In the genomic region with DNA sequence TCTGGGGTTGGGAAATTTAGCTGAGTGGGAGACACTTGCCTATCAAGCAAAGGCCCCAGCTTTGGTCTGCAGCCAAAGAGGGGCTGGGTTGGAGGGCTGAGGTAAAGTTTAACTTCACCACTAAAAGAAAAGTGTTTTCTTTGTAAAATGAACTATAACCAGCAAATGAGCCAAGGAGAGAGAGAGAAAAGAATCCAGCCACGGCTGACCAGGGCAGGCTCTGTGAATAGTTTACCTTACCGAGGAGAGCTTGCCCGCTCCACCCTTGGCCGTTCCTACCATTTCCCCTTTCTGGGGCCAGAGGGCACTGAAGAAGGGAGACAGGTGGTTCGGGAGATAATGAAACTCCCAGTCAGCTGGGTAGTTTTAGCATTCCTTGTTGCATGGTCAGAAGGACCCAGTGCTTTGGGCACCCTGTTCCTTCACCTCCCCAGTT, we compare ENCODE assay signal across 8 mouse cellular contexts.
DNase-seq lines count a peak whose midpoint lies in the region; ATAC-seq and TF ChIP-seq lines count a peak whose summit lies in the region.

No protein-coding gene starts in this region.

- H3K36me3 ChIP-seq in heart, adult 2 months (ENCODE audit: control insufficient read depth, insufficient read depth, low read length) = peaks cover 43% of the 10 kb centered on the region
- H3K36me3 ChIP-seq in intestine, embryonic 15.5 days = no peaks in the 10 kb centered on the region
- 0 out of 2 replicates have a peak, but pooled peaks cover 4% of the 10 kb centered on the region for H3K36me3 ChIP-seq in liver, postnatal 0 days (replicated peaks; ENCODE audit: insufficient read depth, low read length)
- no peaks in the 10 kb centered on the region for H3K36me3 ChIP-seq in stomach, embryonic 16.5 days (ENCODE audit: control insufficient read depth, insufficient read depth, low read length)
- H3K36me3 ChIP-seq in midbrain, embryonic 14.5 days (ENCODE audit: control insufficient read depth, insufficient read depth, low read length) = no peaks in the 10 kb centered on the region

- peaks cover 8% of the 10 kb centered on the region for H3K79me2 ChIP-seq in heart, adult 2 months (replicated peaks; ENCODE audit: control insufficient read depth, insufficient read depth, low read length)

- H3K27ac ChIP-seq in heart, adult 2 months = peak overlapping the region; percentile 98
- peak overlapping the region; percentile 64 for H3K27ac ChIP-seq in intestine, embryonic 15.5 days
- H3K27ac ChIP-seq in liver, postnatal 0 days (ENCODE audit: low read depth) = peak overlapping the region; percentile 94
- peak overlapping the region; percentile 36 for H3K27ac ChIP-seq in stomach, embryonic 16.5 days (ENCODE audit: low read length)
- no peak overlapping the region for H3K27ac ChIP-seq in midbrain, embryonic 14.5 days (replicated peaks; ENCODE audit: low read depth, low read length)

- H3K4me2 ChIP-seq in intestine, embryonic 15.5 days (replicated peaks) = 0 out of 2 replicates have a peak overlapping the region, but pooled peaks have one; percentile 12
- peak overlapping the region; percentile 63 for H3K4me2 ChIP-seq in liver, postnatal 0 days (ENCODE audit: low read depth, low read length)
- H3K4me2 ChIP-seq in stomach, embryonic 16.5 days (ENCODE audit: low read depth, low read length) = no peak overlapping the region
- no peak overlapping the region for H3K4me2 ChIP-seq in midbrain, embryonic 14.5 days (ENCODE audit: low read length)

- peak in 1 of 2 experiments; percentile 65 for DNase-seq in heart, adult 2 months
- no peak for DNase-seq in heart, postnatal 14 days
- peak; percentile 71 for DNase-seq in liver, postnatal 0 days
- DNase-seq in cerebellum, adult 18-20 months = no peak
- no peak for DNase-seq in layer of hippocampus, postnatal 14 days (ENCODE audit: low spot score in 2 of 2)
- no peak for DNase-seq in midbrain, embryonic 14.5 days

- WGBS in heart, adult 2 months = 9% methylated on average over 5 of the region's 5 CpGs
- 21% methylated on average over 5 of the region's 5 CpGs for WGBS in intestine, embryonic 15.5 days
- 10% methylated on average over 5 of the region's 5 CpGs for WGBS in liver, postnatal 0 days (ENCODE audit: insufficient replicate concordance)
- WGBS in stomach, embryonic 16.5 days = 16% methylated on average over 5 of the region's 5 CpGs
- 89% methylated on average over 5 of the region's 5 CpGs for WGBS in midbrain, embryonic 14.5 days

- peak; percentile 39; the same call in 1 of the 2 replicates for TF ChIP-seq POLR2A in heart, adult 2 months (IDR thresholded peaks at IDR 0.05; ENCODE audit: insufficient read depth, low read depth, low read length)

- TF ChIP-seq CTCF in heart, adult 2 months (IDR thresholded peaks at IDR 0.05) = no peak
- TF ChIP-seq CTCF in liver, postnatal 0 days (IDR thresholded peaks at IDR 0.05; ENCODE audit: low read depth) = peak; percentile 28; the same call in 1 of the 2 replicates

- H3K4me1 ChIP-seq in heart, adult 2 months (ENCODE audit: control insufficient read depth, insufficient read depth, low read length) = peaks cover 32% of the 10 kb centered on the region
- peaks cover 8% of the 10 kb centered on the region for H3K4me1 ChIP-seq in intestine, embryonic 15.5 days (replicated peaks)
- H3K4me1 ChIP-seq in liver, postnatal 0 days (ENCODE audit: insufficient read depth) = peaks cover 57% of the 10 kb centered on the region
- peaks cover 28% of the 10 kb centered on the region for H3K4me1 ChIP-seq in stomach, embryonic 16.5 days (ENCODE audit: control insufficient read depth, insufficient read depth, low read length)
- no peaks in the 10 kb centered on the region for H3K4me1 ChIP-seq in midbrain, embryonic 14.5 days (ENCODE audit: control insufficient read depth, insufficient read depth, low read length)

- TF ChIP-seq EP300 in heart, adult 2 months (IDR thresholded peaks at IDR 0.05; ENCODE audit: insufficient read depth, low read depth, low read length) = peak; percentile 71
- TF ChIP-seq EP300 in liver, postnatal 0 days (IDR thresholded peaks at IDR 0.05; ENCODE audit: low read depth) = peak; percentile 94

- H3K4me3 ChIP-seq in heart, adult 2 months = no peak overlapping the region; the same call in 1 of the 2 replicates
- no peak overlapping the region for H3K4me3 ChIP-seq in intestine, embryonic 15.5 days (replicated peaks)
- peak overlapping the region; percentile 19 for H3K4me3 ChIP-seq in liver, postnatal 0 days (ENCODE audit: low read depth, low read length)
- H3K4me3 ChIP-seq in stomach, embryonic 16.5 days (replicated peaks; ENCODE audit: low read length) = no peak overlapping the region
- H3K4me3 ChIP-seq in midbrain, embryonic 14.5 days (replicated peaks; ENCODE audit: low read depth, low read length) = no peak overlapping the region

- H3K9ac ChIP-seq in heart, adult 2 months (ENCODE audit: low read depth, low read length) = peak overlapping the region; percentile 22
- H3K9ac ChIP-seq in intestine, embryonic 15.5 days = no peak overlapping the region
- peak overlapping the region; percentile 63 for H3K9ac ChIP-seq in liver, postnatal 0 days (replicated peaks)
- no peak overlapping the region for H3K9ac ChIP-seq in stomach, embryonic 16.5 days (ENCODE audit: low read length)
- no peak overlapping the region for H3K9ac ChIP-seq in midbrain, embryonic 14.5 days (replicated peaks; ENCODE audit: low read length)

- peak; percentile 81 for ATAC-seq in intestine, embryonic 15.5 days
- peak; percentile 61 for ATAC-seq in liver, postnatal 0 days
- peak; percentile 42; the same call in 1 of the 2 replicates for ATAC-seq in stomach, embryonic 16.5 days (ENCODE audit: insufficient read depth, low FRiP score)
- no peak for ATAC-seq in midbrain, embryonic 14.5 days (ENCODE audit: low FRiP score, low TSS enrichment)

- intact Hi-C loops in heart, adult 2 months (cut with DNase I) = loop anchor here (5.0 kb wide), 1 partner anchor 207 kb away; the partner anchor contains the start of gene Sgms1
- intact Hi-C loops in heart, postnatal 14 days (cut with DNase I) = loop anchor here (5.0 kb wide), 3 partner anchors 32 to 207 kb away; partner anchors contain the start of gene Sgms1

- no peaks in the 10 kb centered on the region for H3K9me3 ChIP-seq in intestine, embryonic 15.5 days
- no peaks in the 10 kb centered on the region for H3K9me3 ChIP-seq in liver, postnatal 0 days (ENCODE audit: low read length)
- H3K9me3 ChIP-seq in stomach, embryonic 16.5 days (replicated peaks; ENCODE audit: control insufficient read depth, low read length) = no peaks in the 10 kb centered on the region
- no peaks in the 10 kb centered on the region for H3K9me3 ChIP-seq in midbrain, embryonic 14.5 days (ENCODE audit: control insufficient read depth, low read length)

- no peaks in the 10 kb centered on the region for H3K27me3 ChIP-seq in heart, adult 2 months (ENCODE audit: control insufficient read depth, insufficient read depth, low read length)
- no peaks in the 10 kb centered on the region for H3K27me3 ChIP-seq in intestine, embryonic 15.5 days (replicated peaks)
- no peaks in the 10 kb centered on the region for H3K27me3 ChIP-seq in liver, postnatal 0 days (ENCODE audit: insufficient read depth, low read length)
- no peaks in the 10 kb centered on the region for H3K27me3 ChIP-seq in stomach, embryonic 16.5 days (ENCODE audit: control insufficient read depth, insufficient read depth, low read length)
- no peaks in the 10 kb centered on the region for H3K27me3 ChIP-seq in midbrain, embryonic 14.5 days (ENCODE audit: control insufficient read depth, insufficient read depth, low read length)

Comparison
In these comparisons a context has a peak if more than half of its experiments do, and no peak if none do; other contexts are left out.
1. H3K9ac ChIP-seq: peak in heart, adult 2 months (single experiment) and liver, postnatal 0 days (single experiment); none in intestine, embryonic 15.5 days (single experiment), stomach, embryonic 16.5 days (single experiment) and midbrain, embryonic 14.5 days (single experiment).
2. H3K4me2 ChIP-seq: peak in intestine, embryonic 15.5 days (single experiment) and liver, postnatal 0 days (single experiment); none in stomach, embryonic 16.5 days (single experiment) and midbrain, embryonic 14.5 days (single experiment).